Mouse (Mus musculus) kidney, adult 2 months (tissue): Measurements from ENCODE around the gene Gnaq.

Experiments
- CTCF ChIP-seq: fragments of 200-500 bp; conservative IDR thresholded peaks from 2 replicates; pipeline ENCODE4 v1.5.1; 2011; ENCODE audit warnings: low read depth, mild to moderate bottlenecking, control low read depth, low read length, moderate library complexity, mixed read lengths; ENCODE audit not compliant: insufficient read depth, insufficient read length
- POLR2A ChIP-seq: fragments of 200-500 bp; IDR thresholded peaks from one replicate; pipeline ENCODE4 v1.6.1; 2011; ENCODE audit warnings: low read depth, low read length, control low read depth

DNA sequence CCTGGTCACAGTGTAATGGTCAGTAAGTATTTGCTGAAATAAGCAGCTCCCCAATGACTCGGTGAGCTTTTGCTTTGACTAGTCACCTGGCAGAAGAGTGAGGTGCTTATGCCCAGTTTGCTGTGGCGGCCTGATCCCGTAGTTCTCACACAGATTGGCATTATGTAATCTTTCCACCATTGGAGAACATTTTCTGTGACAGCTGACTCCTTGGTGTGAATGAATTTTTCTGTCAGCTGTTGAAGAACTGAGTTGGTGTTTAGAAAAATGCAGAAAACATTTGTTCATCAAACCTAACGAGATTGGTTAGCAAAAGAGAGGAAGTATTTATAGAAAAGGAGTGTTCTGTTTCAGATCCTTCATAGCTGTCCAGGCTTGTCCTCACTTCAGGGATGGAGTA lies 34.6 kb downstream of the Gnaq start:
- no peak for TF ChIP-seq POLR2A
- TF ChIP-seq CTCF: no peak
